Mouse (Mus musculus) layer of hippocampus, postnatal 36 days (tissue): ENCODE data around the gene Spata20. TPM values are rescaled to one million over a fixed set of nuclear protein-coding genes. Genes with fewer than 3 reads are reported as not detected.

Experiments used
- DNase-seq, 2 experiments: peaks; one replicate each; pipeline ENCODE4 v3.0.0; 2022
- total RNA-seq, 2 experiments: library from RNA; stranded (reverse); gene quantifications; 2 replicates each; pipeline ENCODE4 v1.2.3; 2021

Gene Spata20
- total RNA-seq, 2 experiments from 2014 or later: 0.45 TPM; not detected in 1

GRCm38 (mm10) chr11:94481963-94482362 is 4.0 kb downstream of the Spata20 start:
- no peak for DNase-seq

GRCm38 (mm10) chr11:94480382-94480781 is 5.6 kb downstream of the Spata20 start:
- DNase-seq: no peak

DNA sequence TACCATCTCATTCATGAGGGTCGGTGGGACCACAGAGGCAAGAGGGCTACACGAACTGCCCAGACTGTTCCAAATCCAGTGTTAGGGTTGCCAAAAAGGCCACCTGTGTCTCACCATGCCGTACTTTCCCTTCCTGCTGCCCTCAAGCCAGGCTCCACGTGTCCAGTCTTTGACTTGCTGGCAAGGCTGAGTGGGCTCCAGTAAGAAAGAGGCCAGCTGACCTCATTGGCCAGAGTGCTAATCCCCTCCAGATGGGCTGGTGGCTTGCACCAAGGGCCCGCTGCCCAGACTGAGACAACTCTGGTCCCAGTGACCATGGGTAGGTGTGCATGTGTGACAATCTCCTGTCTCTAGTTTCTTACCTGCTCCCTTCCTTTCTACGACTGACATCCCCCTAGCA is 8.3 kb downstream of the Spata20 start:
- DNase-seq: no peak

GRCm38 (mm10) chr11:94475722-94476121 is 10.3 kb downstream of the Spata20 start:
- no peak for DNase-seq

DNA sequence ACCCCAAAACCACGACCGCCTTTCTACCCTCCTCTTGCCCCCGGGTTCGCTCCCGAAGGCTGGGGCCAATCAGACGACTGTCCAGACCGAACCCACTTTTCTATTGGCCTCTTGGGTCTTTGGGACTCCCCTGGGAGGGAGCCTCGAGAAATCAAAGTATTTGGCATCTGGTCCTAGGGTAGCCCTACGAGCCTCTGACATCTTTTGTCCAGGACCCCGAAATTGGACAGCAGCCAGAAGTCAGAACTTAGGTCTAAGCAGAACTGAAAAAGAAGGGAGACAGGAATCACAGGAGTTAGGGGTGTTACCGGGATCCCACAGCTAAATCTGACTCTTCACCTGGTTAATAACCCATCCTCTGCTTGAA is 11.5 kb downstream of the Spata20 start:
- DNase-seq: no peak

DNA sequence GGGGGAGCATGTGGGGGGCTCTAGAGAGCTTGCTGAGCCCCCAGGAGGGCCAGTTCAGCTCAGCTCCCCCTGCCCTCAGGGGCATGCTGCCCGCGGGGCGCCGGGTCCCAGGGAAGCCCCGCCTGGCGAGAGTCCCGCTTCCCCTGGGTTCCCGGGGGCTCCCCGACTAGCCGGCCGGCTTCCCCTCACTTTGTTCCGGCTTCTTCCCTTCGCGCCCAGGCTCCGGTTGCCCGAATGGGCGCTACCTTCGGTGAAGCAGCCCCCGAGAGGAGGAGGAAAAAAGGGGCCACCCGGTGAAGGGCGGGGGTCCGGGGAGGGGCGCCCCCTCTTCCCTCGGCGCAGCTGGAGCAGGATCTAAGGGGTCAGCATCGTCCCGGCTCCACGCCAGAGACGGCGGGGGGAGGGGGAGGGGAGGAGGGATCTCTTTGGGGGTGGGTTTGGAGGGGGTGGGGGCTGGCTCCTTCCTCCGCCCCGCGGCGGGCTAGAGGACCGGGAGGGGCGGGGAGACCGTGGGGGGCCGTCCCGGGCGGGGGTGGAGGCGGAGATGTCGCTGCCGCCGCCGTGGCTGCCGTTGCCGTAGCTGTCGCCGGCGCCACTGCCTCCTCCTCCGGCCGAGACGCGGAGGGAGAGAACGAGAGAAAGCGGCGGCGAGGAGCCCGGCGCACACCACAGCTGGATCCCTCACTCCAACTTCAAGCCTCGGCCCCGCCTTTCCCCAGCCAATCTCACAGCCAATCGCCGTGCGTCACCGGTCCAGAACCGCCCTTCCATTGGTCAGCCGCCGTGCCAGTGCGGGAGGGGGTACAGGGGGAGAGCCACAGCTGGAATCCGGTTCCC is 12.1 kb downstream of the Spata20 start, which contains the start of gene Cacna1g:
Gene Cacna1g (minus strand): TSS at position 492 of the 837 bp plus-strand sequence.
- peak; percentile 84 to 86 for DNase-seq

- DNase-seq: no peak
These were observed 12.9 kb downstream of the Spata20 start for GRCm38 (mm10) chr11:94472916-94473706.

GRCm38 (mm10) chr11:94472585-94472915 is 13.4 kb downstream of the Spata20 start:
- no peak for DNase-seq

DNA sequence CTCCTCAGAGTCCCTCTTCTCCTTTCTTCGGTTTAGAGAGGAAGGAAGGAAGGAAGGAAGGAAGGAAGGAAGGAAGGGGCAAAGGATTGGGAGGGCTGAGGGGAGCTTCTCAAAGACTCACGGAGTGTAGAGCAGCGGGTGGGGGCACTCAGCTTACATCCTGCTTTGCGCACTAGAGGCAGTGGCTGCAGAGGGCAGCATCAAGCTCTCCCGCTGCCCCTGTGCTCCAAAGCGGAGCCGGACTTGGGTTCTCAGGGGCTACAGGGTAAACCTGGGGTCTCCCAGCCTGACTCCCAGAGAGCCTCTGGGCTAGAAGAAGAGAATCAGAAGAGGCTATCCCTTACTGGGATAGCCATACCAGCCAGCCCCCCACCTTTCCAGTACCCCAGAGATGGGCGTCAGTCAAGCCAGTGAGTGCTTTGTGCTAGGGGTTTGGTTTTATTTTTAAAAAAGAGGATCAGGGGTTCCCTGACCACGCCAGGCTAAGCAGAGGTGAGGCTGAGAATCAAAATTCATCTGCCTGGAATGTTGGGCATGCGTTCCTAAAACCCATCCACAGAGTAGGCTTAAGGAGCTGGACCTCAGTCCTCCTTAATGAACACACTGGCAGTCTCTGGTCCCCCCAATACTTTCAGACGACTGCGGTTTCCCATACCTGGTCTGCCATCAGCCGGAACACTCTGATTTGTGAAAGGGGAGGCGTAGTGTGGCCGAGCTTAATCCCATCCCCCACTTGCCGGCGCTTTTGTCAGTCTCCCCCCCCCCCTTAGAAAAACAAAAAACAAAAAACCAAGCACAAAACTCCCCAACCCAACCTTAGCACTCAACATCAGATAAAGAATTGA is 14.0 kb downstream of the Spata20 start:
- DNase-seq: no peak

- DNase-seq: no peak
These were observed 15.6 kb downstream of the Spata20 start for GRCm38 (mm10) chr11:94470391-94470790.

DNA sequence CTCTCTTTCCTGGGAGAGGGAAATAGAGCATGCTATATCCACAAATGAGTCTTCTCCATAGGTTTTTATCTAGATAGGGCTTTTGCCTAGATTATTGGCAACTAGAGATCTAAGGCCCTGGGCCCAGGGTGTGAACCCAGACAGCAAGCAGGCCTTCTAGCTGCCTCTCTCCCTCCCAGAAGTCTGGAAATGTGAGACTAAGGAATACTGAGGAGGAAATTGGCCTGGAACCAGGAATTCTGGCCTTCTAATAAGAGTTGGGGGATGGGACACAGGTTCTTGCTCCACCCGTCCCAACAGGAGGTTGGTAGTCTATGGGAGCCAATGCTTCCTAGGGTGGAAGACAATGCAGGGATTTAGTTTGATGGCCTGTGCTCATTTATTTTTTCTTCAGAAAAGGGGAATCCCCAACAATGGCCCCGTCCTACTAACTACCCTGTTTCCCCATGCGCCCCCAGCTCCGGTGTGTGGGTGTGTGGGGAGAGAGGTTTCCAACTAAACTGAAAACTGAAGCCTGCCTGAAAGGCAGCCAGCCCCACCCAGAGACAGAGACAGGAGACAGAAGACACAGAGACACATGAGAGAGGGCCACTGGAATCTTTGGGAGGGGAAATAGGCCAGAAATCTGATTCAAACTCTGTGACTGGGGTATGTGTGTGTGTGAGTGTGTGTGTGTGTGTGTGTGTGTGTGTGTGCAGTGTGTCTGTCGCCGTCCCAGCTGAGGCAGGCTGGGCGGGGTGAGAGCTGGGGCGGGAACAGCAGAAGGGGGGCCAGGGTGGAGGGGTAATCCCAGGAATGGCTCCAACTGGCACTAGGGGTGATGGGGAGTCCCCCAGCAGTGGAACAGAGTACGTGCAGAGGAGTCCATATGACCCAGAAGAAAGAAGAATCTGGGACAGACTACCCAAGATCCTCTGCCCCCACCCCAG is 16.6 kb downstream of the Spata20 start:
- no peak for DNase-seq

GRCm38 (mm10) chr11:94468582-94469064 is 17.4 kb downstream of the Spata20 start:
- DNase-seq: peak; percentile 69

- DNase-seq: no peak
These were observed 19.6 kb downstream of the Spata20 start for GRCm38 (mm10) chr11:94466333-94466855.

DNA sequence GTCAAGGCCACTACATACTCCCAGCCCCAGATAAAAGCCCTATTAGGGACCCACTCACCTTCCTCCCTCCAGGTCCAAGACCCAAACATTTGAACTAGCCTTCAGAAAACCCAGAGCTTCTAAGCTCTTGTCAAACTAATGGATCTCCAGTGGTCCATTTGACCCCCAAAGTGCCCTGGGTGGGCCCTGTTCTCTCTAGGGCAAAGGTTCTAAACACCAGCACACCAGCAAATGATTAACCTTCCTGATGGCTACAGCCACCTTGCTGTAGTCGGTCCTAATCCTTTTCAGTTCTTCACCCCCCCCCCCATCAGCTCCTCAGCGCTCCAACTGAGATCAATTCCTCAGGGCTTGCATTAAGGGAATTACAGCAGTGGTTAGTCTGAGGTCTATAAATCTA is 21.8 kb downstream of the Spata20 start:
- DNase-seq: no peak

- DNase-seq: no peak
These were observed 24.1 kb downstream of the Spata20 start for GRCm38 (mm10) chr11:94461856-94462255.

DNA sequence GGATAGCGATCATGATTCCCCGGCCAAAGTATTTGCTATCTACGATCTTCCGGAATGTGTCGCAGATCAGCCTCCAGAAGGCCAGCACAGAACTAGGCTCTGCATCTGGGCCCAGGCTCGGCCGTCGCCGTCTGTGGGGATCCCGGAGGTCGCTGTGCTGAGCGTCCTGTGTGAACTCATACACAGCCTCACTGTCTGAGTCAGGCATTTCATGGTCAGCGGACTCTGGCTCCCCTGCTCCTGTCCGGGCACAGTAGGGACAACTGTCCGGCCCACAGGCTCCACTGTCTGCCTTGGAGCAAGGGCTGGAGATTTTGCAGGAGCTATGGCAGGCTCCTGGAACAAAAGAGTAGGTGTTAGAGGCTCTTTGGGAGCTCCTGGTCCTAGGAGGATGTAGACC is 29.0 kb downstream of the Spata20 start:
- DNase-seq: no peak

GRCm38 (mm10) chr11:94456347-94456746 is 29.6 kb downstream of the Spata20 start:
- no peak for DNase-seq

- no peak for DNase-seq
These were observed 30.7 kb downstream of the Spata20 start for GRCm38 (mm10) chr11:94455161-94455820.

DNA sequence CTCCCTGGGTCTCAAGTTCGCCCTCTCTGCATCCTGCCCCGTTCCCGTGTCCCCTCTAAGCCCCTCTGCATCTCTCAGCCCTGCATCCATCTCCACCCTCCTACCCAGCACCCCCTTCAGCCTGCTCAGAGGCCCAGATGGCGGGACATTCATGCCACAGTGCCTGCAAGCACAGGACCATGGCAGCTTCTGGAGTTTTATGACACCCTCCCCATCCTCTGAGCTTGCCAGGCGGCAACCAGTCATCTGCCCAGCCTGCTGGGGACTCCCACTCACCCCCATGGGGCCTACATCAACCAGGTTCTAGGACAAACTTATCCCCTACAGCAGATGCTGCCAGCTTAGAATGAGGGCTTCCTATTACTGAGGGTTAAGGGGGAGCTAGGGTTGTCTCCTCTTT is 31.2 kb downstream of the Spata20 start:
- peak in 1 of 2 experiments; percentile 58 for DNase-seq

GRCm38 (mm10) chr11:94451091-94451773 is 34.7 kb downstream of the Spata20 start:
- DNase-seq: no peak
